In the genomic region with DNA sequence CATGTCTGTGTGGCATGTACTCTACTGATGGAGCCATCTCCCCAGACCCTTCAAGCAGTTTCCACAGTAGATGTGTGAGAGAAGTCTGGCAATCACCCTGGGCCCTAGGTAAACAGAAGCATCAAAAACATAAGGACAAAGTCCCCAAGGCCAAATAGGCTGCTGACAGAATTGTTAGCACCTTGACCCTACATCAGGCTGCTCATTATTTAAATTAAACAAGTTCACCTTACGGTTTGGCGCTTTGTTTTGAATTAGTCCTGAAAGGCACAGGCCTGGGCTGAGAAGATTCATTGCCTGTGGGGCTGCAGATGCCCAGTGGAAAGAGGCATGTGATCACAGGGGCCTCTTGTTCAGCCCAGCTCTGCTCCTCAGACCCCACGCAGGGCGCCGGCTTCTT, we compare ENCODE assay signal across 21 mouse cellular contexts. TPM values are rescaled to one million over a fixed set of nuclear protein-coding genes. Genes with fewer than 3 reads are reported as not detected.
DNase-seq lines count a peak whose midpoint lies in the region; ATAC-seq and TF ChIP-seq lines count a peak whose summit lies in the region.
"Had no signal": no experiment of that assay in that cellular context is flagged by ENCODE, and none has a peak within 500 bp of the region (broad histone marks: within the 10 kb centered on the region; RNA-seq: fewer than 3 reads in every experiment).

No protein-coding gene starts in this region.

- TF ChIP-seq CTCF in forebrain, postnatal 0 days (IDR thresholded peaks at IDR 0.05; ENCODE audit: low read depth) = no peak
- no peak for TF ChIP-seq CTCF in liver, adult 2 months (IDR thresholded peaks at IDR 0.05; ENCODE audit: low read depth, low read length)

- no peak for TF ChIP-seq POLR2A in liver, adult 2 months (IDR thresholded peaks at IDR 0.05; ENCODE audit: extremely low read depth, insufficient read depth, low read length)

- H3K79me2 ChIP-seq in liver, adult 2 months (ENCODE audit: control insufficient read depth, insufficient read depth, low read length) = no peaks in the 10 kb centered on the region

- no peaks in the 10 kb centered on the region for H3K9me3 ChIP-seq in forebrain, embryonic 13.5 days (replicated peaks)
- no peaks in the 10 kb centered on the region for H3K9me3 ChIP-seq in forebrain, postnatal 0 days (ENCODE audit: low read length)
- no peaks in the 10 kb centered on the region for H3K9me3 ChIP-seq in heart, embryonic 15.5 days (replicated peaks)
- no peaks in the 10 kb centered on the region for H3K9me3 ChIP-seq in forebrain, embryonic 15.5 days
- H3K9me3 ChIP-seq: midbrain, embryonic 12.5 days; neural tube, embryonic 12.5 days had no signal

- no peaks in the 10 kb centered on the region for H3K27me3 ChIP-seq in forebrain, embryonic 13.5 days
- no peaks in the 10 kb centered on the region for H3K27me3 ChIP-seq in forebrain, postnatal 0 days (ENCODE audit: insufficient read depth, low read length)
- no peaks in the 10 kb centered on the region for H3K27me3 ChIP-seq in heart, embryonic 15.5 days
- H3K27me3 ChIP-seq in liver, adult 2 months (ENCODE audit: control insufficient read depth, insufficient read depth, low read length) = no peaks in the 10 kb centered on the region
- H3K27me3 ChIP-seq in forebrain, embryonic 15.5 days = no peaks in the 10 kb centered on the region
- H3K27me3 ChIP-seq: midbrain, embryonic 12.5 days; neural tube, embryonic 12.5 days had no signal

- no peak overlapping the region for H3K4me3 ChIP-seq in forebrain, embryonic 13.5 days
- no peak overlapping the region for H3K4me3 ChIP-seq in forebrain, postnatal 0 days (ENCODE audit: low read depth, low read length)
- H3K4me3 ChIP-seq in heart, embryonic 15.5 days = no peak overlapping the region
- H3K4me3 ChIP-seq in liver, adult 2 months (ENCODE audit: insufficient read depth, low read depth, low read length) = no peak overlapping the region
- no peak overlapping the region for H3K4me3 ChIP-seq in forebrain, embryonic 15.5 days
- H3K4me3 ChIP-seq: left cerebral cortex, adult 2 months; midbrain, embryonic 12.5 days; neural tube, embryonic 12.5 days had no signal

- H3K36me3 ChIP-seq in forebrain, embryonic 13.5 days (ENCODE audit: poor library complexity, severe bottlenecking) = no peaks in the 10 kb centered on the region
- H3K36me3 ChIP-seq in forebrain, postnatal 0 days (ENCODE audit: insufficient read depth) = no peaks in the 10 kb centered on the region
- no peaks in the 10 kb centered on the region for H3K36me3 ChIP-seq in heart, embryonic 15.5 days
- H3K36me3 ChIP-seq in liver, adult 2 months (ENCODE audit: control insufficient read depth, insufficient read depth, low read length) = no peaks in the 10 kb centered on the region
- no peaks in the 10 kb centered on the region for H3K36me3 ChIP-seq in forebrain, embryonic 15.5 days
- H3K36me3 ChIP-seq: midbrain, embryonic 12.5 days; neural tube, embryonic 12.5 days had no signal

- peak overlapping the region; percentile 44 for H3K27ac ChIP-seq in forebrain, embryonic 13.5 days
- no peak overlapping the region for H3K27ac ChIP-seq in forebrain, postnatal 0 days (ENCODE audit: low read depth, low read length)
- peak overlapping the region; percentile 98 for H3K27ac ChIP-seq in heart, embryonic 15.5 days
- no peak overlapping the region for H3K27ac ChIP-seq in liver, adult 2 months (replicated peaks; ENCODE audit: insufficient read depth, low read depth, low read length)
- H3K27ac ChIP-seq in forebrain, embryonic 15.5 days (replicated peaks) = peak overlapping the region; percentile 24; the same call in 1 of the 2 replicates
- H3K27ac ChIP-seq: left cerebral cortex, adult 2 months; liver, embryonic 14.5 days; midbrain, embryonic 12.5 days; neural tube, embryonic 12.5 days had no signal

- H3K9ac ChIP-seq in forebrain, embryonic 13.5 days = no peak overlapping the region
- no peak overlapping the region for H3K9ac ChIP-seq in forebrain, postnatal 0 days
- H3K9ac ChIP-seq in heart, embryonic 15.5 days = no peak overlapping the region
- no peak overlapping the region for H3K9ac ChIP-seq in liver, adult 2 months (ENCODE audit: low read depth, low read length)
- H3K9ac ChIP-seq in forebrain, embryonic 15.5 days (replicated peaks) = no peak overlapping the region
- H3K9ac ChIP-seq: liver, embryonic 14.5 days; midbrain, embryonic 12.5 days; neural tube, embryonic 12.5 days had no signal

- H3K4me2 ChIP-seq in forebrain, embryonic 13.5 days = no peak overlapping the region
- H3K4me2 ChIP-seq in forebrain, postnatal 0 days (ENCODE audit: low read depth) = no peak overlapping the region
- no peak overlapping the region for H3K4me2 ChIP-seq in heart, embryonic 15.5 days
- H3K4me2 ChIP-seq in forebrain, embryonic 15.5 days (replicated peaks) = no peak overlapping the region
- H3K4me2 ChIP-seq: midbrain, embryonic 12.5 days had no signal

- DNase-seq in forebrain, postnatal 0 days = no peak
- DNase-seq in heart, adult 8-10 months (ENCODE audit: low spot score) = no peak
- DNase-seq in liver, adult 2 months (ENCODE audit: extremely low read depth, low read depth, low spot score) = peak; percentile 34
- no peak for DNase-seq in liver
- DNase-seq: adrenal gland, postnatal 36 days; cerebellum, adult 2 months; cerebellum, postnatal 36 days; gastrocnemius, postnatal 25 days; kidney, postnatal 36 days; left cerebral cortex, postnatal 4 days; right cerebral cortex, postnatal 4 days; thymus, postnatal 14 days had no signal

- 74% methylated on average over 5 of the region's 5 CpGs for WGBS in forebrain, embryonic 13.5 days
- 76% methylated on average over 5 of the region's 5 CpGs for WGBS in forebrain, postnatal 0 days
- 76% methylated on average over 5 of the region's 5 CpGs for WGBS in heart, embryonic 15.5 days
- 71% methylated on average over 5 of the region's 5 CpGs for WGBS in liver, adult 2 months
- WGBS in forebrain, embryonic 15.5 days = 66% methylated on average over 5 of the region's 5 CpGs

- peaks cover 33% of the 10 kb centered on the region for H3K4me1 ChIP-seq in forebrain, embryonic 13.5 days
- H3K4me1 ChIP-seq in forebrain, postnatal 0 days (ENCODE audit: insufficient read depth) = 0 out of 2 replicates have a peak, but pooled peaks cover 15% of the 10 kb centered on the region
- H3K4me1 ChIP-seq in heart, embryonic 15.5 days (replicated peaks) = peaks cover 43% of the 10 kb centered on the region
- peaks cover 12% of the 10 kb centered on the region; the same call in 1 of the 2 replicates for H3K4me1 ChIP-seq in liver, adult 2 months (ENCODE audit: control insufficient read depth, insufficient read depth, low read length)
- peaks cover 19% of the 10 kb centered on the region for H3K4me1 ChIP-seq in forebrain, embryonic 15.5 days

- ATAC-seq in forebrain, embryonic 13.5 days = no peak
- ATAC-seq in forebrain, postnatal 0 days = no peak
- ATAC-seq in heart, embryonic 15.5 days (replicated peaks; ENCODE audit: insufficient number of reproducible peaks, insufficient read depth, low FRiP score, low read depth) = no peak
- ATAC-seq in forebrain, embryonic 15.5 days (replicated peaks) = no peak
- ATAC-seq in CD4-positive, CD25-positive, alpha-beta regulatory T cell, adult 4 months = no peak
- ATAC-seq: inflammation-experienced regulatory T-cells, adult 6 months had no signal

RNA-seq across cellular contexts. Expression of a gene that starts 50.2 kb away (rescaled TPM):
- 7.7 and 10.3 TPM in 2 replicates for polyA plus RNA-seq in forebrain, embryonic 13.5 days (2015; fragmentation: Nextera tagmentation; extraction: Ambion mirVana)
- 57.8 and 63.4 TPM in 2 replicates for total RNA-seq in forebrain, postnatal 0 days (2014; rRNA removed)
- polyA plus RNA-seq in forebrain, postnatal 0 days (2015; fragmentation: Nextera tagmentation; extraction: Ambion mirVana) = 43.3 and 47.8 TPM in 2 replicates
- 46.0 and 51.1 TPM in 2 replicates for polyA plus RNA-seq in heart, embryonic 15.5 days (2015; fragmentation: Nextera tagmentation; extraction: Ambion mirVana)
- total RNA-seq in heart, adult 8-10 months (2022) = 10 to 100 TPM; 18.3 to 23.9 (median 20.6) TPM
- 2.8 and 3.2 TPM in 2 replicates for total RNA-seq in liver, adult 2 months (2014; rRNA removed)
- polyA plus RNA-seq in liver, adult 2 months (2012; rRNA removed) = 1.8 and 3.4 TPM in 2 replicates
- 13.9 and 17.5 TPM in 2 replicates for polyA plus RNA-seq in forebrain, embryonic 15.5 days (2015; fragmentation: Nextera tagmentation; extraction: Ambion mirVana)
- not detected for polyA plus RNA-seq in CD4-positive, CD25-positive, alpha-beta regulatory T cell, adult 4 months (2017; shearing (Covaris generic))

Comparison
In these comparisons a context has a peak if more than half of its experiments do, and no peak if none do; other contexts are left out.
1. H3K27ac ChIP-seq: peak in forebrain, embryonic 13.5 days (single experiment), heart, embryonic 15.5 days (single experiment) and forebrain, embryonic 15.5 days (single experiment); none in forebrain, postnatal 0 days (single experiment) and liver, adult 2 months (single experiment).